Mouse (Mus musculus) MEL (cell line): ENCODE data around the gene Hspa12a. TPM values are rescaled to one million over a fixed set of nuclear protein-coding genes. Genes with fewer than 3 reads are reported as not detected.

ENCODE experiments used
- DNase-seq: peaks from one replicate; pipeline ENCODE4 v3.0.0; 2011; ENCODE audit warnings: low read depth, low spot score
- H3K27ac ChIP-seq: 2 replicates; pipeline ENCODE4 v1.5.1; 2012; ENCODE audit warnings: low read depth, mild to moderate bottlenecking, control low read depth, low read length, moderate library complexity; ENCODE audit not compliant: control insufficient read depth
- H3K27me3 ChIP-seq, 2 experiments: fragments of 150-350 bp in 1 of 2; sonication (generic) in 1 of 2; 2 replicates each; pipeline ENCODE4 v1.6.1; 2012; ENCODE audit warnings: low read length in 2 of 2, mild to moderate bottlenecking in 2 of 2, improper control_type of control experiment in 1 of 2, moderate library complexity in 1 of 2; ENCODE audit not compliant: insufficient read depth in 2 of 2, control insufficient read depth in 1 of 2
- H3K36me3 ChIP-seq, 2 experiments: 2 replicates each; pipeline ENCODE4 v1.6.1; 2012 to 2014; ENCODE audit warnings: low read length in 2 of 2, improper control_type of control experiment in 1 of 2, inconsistent platforms in 1 of 2, mild to moderate bottlenecking in 1 of 2; ENCODE audit not compliant: insufficient read depth in 2 of 2, control insufficient read depth in 1 of 2
- H3K4me1 ChIP-seq, 2 experiments: fragments of 150-350 bp in 1 of 2; sonication (generic) in 1 of 2; 2 replicates each; pipeline ENCODE4 v1.6.1; 2012; ENCODE audit warnings: low read length in 2 of 2, improper control_type of control experiment in 1 of 2, mild to moderate bottlenecking in 1 of 2; ENCODE audit not compliant: insufficient read depth in 2 of 2, control insufficient read depth in 1 of 2
- H3K4me3 ChIP-seq, 2 experiments: fragments of 150-350 bp in 1 of 2; sonication (generic) in 1 of 2; 2 replicates each; pipeline ENCODE4 v1.5.1; 2012; ENCODE audit warnings: low read depth in 2 of 2, low read length in 2 of 2, mild to moderate bottlenecking in 2 of 2, moderate library complexity in 2 of 2, control low read depth in 1 of 2, improper control_type of control experiment in 1 of 2; ENCODE audit not compliant: control insufficient read depth in 1 of 2, insufficient read depth in 1 of 2
- H3K79me2 ChIP-seq: 2 replicates; pipeline ENCODE4 v1.6.1; 2012; ENCODE audit warnings: mild to moderate bottlenecking, low read length, moderate library complexity; ENCODE audit not compliant: control insufficient read depth, poor library complexity, insufficient read depth
- H3K9ac ChIP-seq: 2 replicates; pipeline ENCODE4 v1.6.1; 2012; ENCODE audit warnings: low read depth, mild to moderate bottlenecking, control low read depth, low read length, moderate library complexity; ENCODE audit not compliant: control insufficient read depth, poor library complexity, severe bottlenecking
- H3K9me3 ChIP-seq: fragments of 150-350 bp; sonication (generic); replicated peaks from 2 replicates; pipeline ENCODE4 v1.6.1; 2012; ENCODE audit warnings: mild to moderate bottlenecking, low read length, improper control_type of control experiment, moderate library complexity; ENCODE audit not compliant: insufficient read depth
- BHLHE40 ChIP-seq: IDR thresholded peaks from 2 replicates; pipeline ENCODE4 v1.6.1; 2012; ENCODE audit warnings: low read depth, mild to moderate bottlenecking, inconsistent platforms, low read length, improper control_type of control experiment, borderline replicate concordance
- CHD2 ChIP-seq: IDR thresholded peaks from 2 replicates; pipeline ENCODE4 v1.6.1; 2011; ENCODE audit warnings: low read length, improper control_type of control experiment
- CTCF ChIP-seq, 3 experiments: IDR thresholded peaks in 2 of 3; conservative IDR thresholded peaks in 1 of 3; 2 replicates each; pipeline ENCODE4 v1.5.1; 2011 to 2012; ENCODE audit warnings: low read length in 3 of 3, low read depth in 2 of 3, mild to moderate bottlenecking in 2 of 3, improper control_type of control experiment in 1 of 3, inconsistent platforms in 1 of 3, mixed read lengths in 1 of 3, moderate library complexity in 1 of 3; ENCODE audit not compliant: control insufficient read depth in 1 of 3, insufficient read depth in 1 of 3, poor library complexity in 1 of 3, severe bottlenecking in 1 of 3
- E2F4 ChIP-seq: IDR thresholded peaks from 2 replicates; pipeline ENCODE4 v1.6.1; 2011; ENCODE audit warnings: low read depth, low read length, improper control_type of control experiment, borderline replicate concordance
- ELF1 ChIP-seq: IDR thresholded peaks from 2 replicates; pipeline ENCODE4 v1.6.1; 2014; ENCODE audit warnings: low read depth, mild to moderate bottlenecking, inconsistent platforms, low read length, improper control_type of control experiment, moderate library complexity
- EP300 ChIP-seq, 2 experiments: IDR thresholded peaks; 2 replicates each; pipeline ENCODE4 v1.6.1; 2011; ENCODE audit warnings: improper control_type of control experiment in 2 of 2, low read length in 2 of 2, low read depth in 1 of 2, mild to moderate bottlenecking in 1 of 2
- GATA1 ChIP-seq: IDR thresholded peaks from 2 replicates; pipeline ENCODE4 v1.6.1; 2011; ENCODE audit warnings: low read depth, low read length, improper control_type of control experiment
- JUND ChIP-seq: IDR thresholded peaks from 2 replicates; pipeline ENCODE4 v1.6.1; 2011; ENCODE audit warnings: low read depth, mild to moderate bottlenecking, improper control_type of control experiment, low read length
- KAT2A ChIP-seq: conservative IDR thresholded peaks from 2 replicates; pipeline ENCODE4 v1.6.1; 2012; ENCODE audit warnings: low read depth, low read length, improper control_type of control experiment, inconsistent platforms
- MAFK ChIP-seq: IDR thresholded peaks from 2 replicates; pipeline ENCODE4 v1.6.1; 2011; ENCODE audit warnings: low read depth, mild to moderate bottlenecking, low read length, improper control_type of control experiment, borderline replicate concordance
- MAZ ChIP-seq: IDR thresholded peaks from 2 replicates; pipeline ENCODE4 v1.6.1; 2012; ENCODE audit warnings: low read depth, mild to moderate bottlenecking, inconsistent platforms, low read length, improper control_type of control experiment
- MEF2A ChIP-seq: IDR thresholded peaks from 2 replicates; pipeline ENCODE4 v1.6.1; 2014; ENCODE audit warnings: low read depth, mild to moderate bottlenecking, inconsistent platforms, low read length, improper control_type of control experiment; ENCODE audit not compliant: poor library complexity, insufficient replicate concordance, severe bottlenecking; ENCODE audit errors: extremely low read depth
- MXI1 ChIP-seq: IDR thresholded peaks from 2 replicates; pipeline ENCODE4 v1.6.1; 2011; ENCODE audit warnings: mild to moderate bottlenecking, low read depth, low read length, improper control_type of control experiment
- MYB ChIP-seq: IDR thresholded peaks from 2 replicates; pipeline ENCODE4 v1.6.1; 2011; ENCODE audit warnings: mild to moderate bottlenecking, low read depth, low read length, improper control_type of control experiment
- MYC ChIP-seq: IDR thresholded peaks from 2 replicates; pipeline ENCODE4 v1.6.1; 2011; ENCODE audit warnings: low read depth, mild to moderate bottlenecking, low read length, improper control_type of control experiment, moderate library complexity
- POLR2AphosphoS5 ChIP-seq: IDR thresholded peaks from 2 replicates; pipeline ENCODE4 v1.6.1; 2012; ENCODE audit warnings: low read depth, borderline replicate concordance, mild to moderate bottlenecking, inconsistent platforms, low read length, moderate library complexity, mixed read lengths
- RAD21 ChIP-seq: IDR thresholded peaks from 2 replicates; pipeline ENCODE4 v1.6.1; 2011; ENCODE audit warnings: mild to moderate bottlenecking, low read depth, low read length, improper control_type of control experiment
- TAL1 ChIP-seq: IDR thresholded peaks from 2 replicates; pipeline ENCODE4 v1.6.1; 2012; ENCODE audit warnings: mild to moderate bottlenecking, inconsistent platforms, low read length, moderate library complexity, mixed read lengths
- TBP ChIP-seq: IDR thresholded peaks from 2 replicates; pipeline ENCODE4 v1.8.0; 2011; ENCODE audit warnings: low read depth, low read length, improper control_type of control experiment
- USF1 ChIP-seq: IDR thresholded peaks from 2 replicates; pipeline ENCODE4 v1.6.1; 2014; ENCODE audit warnings: low read depth, mild to moderate bottlenecking, inconsistent platforms, low read length, improper control_type of control experiment, moderate library complexity
- USF2 ChIP-seq, 2 experiments: IDR thresholded peaks; 2 replicates each; pipeline ENCODE4 v1.6.1; 2011 to 2012; ENCODE audit warnings: improper control_type of control experiment in 2 of 2, low read length in 2 of 2, borderline replicate concordance in 1 of 2, inconsistent platforms in 1 of 2, low read depth in 1 of 2, mild to moderate bottlenecking in 1 of 2; ENCODE audit not compliant: insufficient read depth in 1 of 2
- ZC3H11A ChIP-seq: IDR thresholded peaks from 2 replicates; pipeline ENCODE4 v1.6.1; 2012; ENCODE audit warnings: low read depth, mild to moderate bottlenecking, inconsistent platforms, low read length, improper control_type of control experiment
- ZKSCAN1 ChIP-seq: IDR thresholded peaks from 2 replicates; pipeline ENCODE4 v1.6.1; 2012; ENCODE audit warnings: low read depth, mild to moderate bottlenecking, inconsistent platforms, low read length, improper control_type of control experiment, moderate library complexity
- ZNF384 ChIP-seq: IDR thresholded peaks from 2 replicates; pipeline ENCODE4 v1.6.1; 2012; ENCODE audit warnings: low read depth, mild to moderate bottlenecking, inconsistent platforms, low read length, improper control_type of control experiment
- polyA plus RNA-seq, 2 experiments: library from polyadenylated mRNA; stranded (reverse) in 1 of 2; unstranded in 1 of 2; fragments of >175 nt in 1 of 2; fragments of >200 nt in 1 of 2; gene quantifications; 2 replicates each; pipeline versions ENCODE4 v1.2.1 to v1.2.4; 2012; ENCODE audit warnings: low replicate concordance in 2 of 2, low read depth in 1 of 2; ENCODE audit not compliant: insufficient read length in 2 of 2, insufficient read depth in 1 of 2, missing spikeins in 1 of 2
- total RNA-seq: library from RNA; depleted of rRNA; stranded (reverse); fragments of 300-350 nt; gene quantifications from 2 replicates; pipeline ENCODE4 v1.2.3, GENCODE M21; 2012

The Hspa12a gene
- total and polyA plus RNA-seq, 3 experiments, result not detected

- H3K9ac ChIP-seq, result no peak overlapping the region
- no peaks in the 10 kb centered on the region for H3K9me3 ChIP-seq
- DNase-seq, result no peak
- H3K27me3 ChIP-seq, result no peaks in the 10 kb centered on the region
- no peak for TF ChIP-seq MYB
- TF ChIP-seq CHD2, result no peak
- TF ChIP-seq MEF2A, result no peak
- TF ChIP-seq ZKSCAN1, result no peak
- TF ChIP-seq USF2 (IDR thresholded peaks at IDR 0.05; ENCODE audit: borderline replicate concordance in 1 of 2, insufficient read depth in 1 of 2, low read depth in 1 of 2, low read length in 2 of 2), result no peak
- no peaks in the 10 kb centered on the region for H3K36me3 ChIP-seq
- H3K4me3 ChIP-seq, result no peak overlapping the region
- H3K4me1 ChIP-seq, result no peaks in the 10 kb centered on the region
- H3K27ac ChIP-seq, result no peak overlapping the region
- no peaks in the 10 kb centered on the region for H3K79me2 ChIP-seq
These were observed 138.2 kb downstream of the Hspa12a start for GRCm38 (mm10) chr19:58805191-58805779.

DNA sequence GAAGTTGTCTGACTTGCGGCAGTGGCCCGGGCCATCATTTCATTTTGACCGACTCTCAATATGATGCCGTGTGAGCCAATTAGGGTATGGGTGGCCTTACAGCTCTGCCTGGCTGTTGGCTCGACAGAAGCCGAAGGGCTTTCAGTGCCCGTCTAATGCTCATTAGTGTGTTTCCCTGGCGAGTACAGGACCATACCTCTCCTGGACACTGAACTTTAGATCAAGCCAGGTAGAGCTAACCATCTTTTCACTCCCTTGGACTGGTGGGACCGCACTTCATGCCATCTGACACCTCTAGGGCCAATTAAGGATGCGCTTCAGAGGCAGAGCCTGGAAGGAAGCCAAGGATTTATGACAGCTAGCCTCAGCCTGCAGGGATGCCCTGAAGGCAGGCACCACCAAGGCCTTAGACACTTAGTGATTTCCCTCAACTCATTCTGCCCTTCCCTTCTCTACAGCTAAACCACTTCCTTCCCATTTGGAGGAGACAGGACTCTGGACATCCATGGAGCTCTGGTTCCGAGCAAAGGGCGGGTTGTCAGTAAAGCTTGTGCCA lies 148.3 kb downstream of the Hspa12a start:
- H3K79me2 ChIP-seq, result no peaks in the 10 kb centered on the region
- H3K27ac ChIP-seq, result no peak overlapping the region
- H3K27me3 ChIP-seq, result no peaks in the 10 kb centered on the region
- H3K9me3 ChIP-seq, result no peaks in the 10 kb centered on the region
- TF ChIP-seq JUND (no peak), E2F4 (no peak)
- TF ChIP-seq, all 39 proteins: peak for 0
- H3K4me3 ChIP-seq, result no peak overlapping the region
- H3K4me1 ChIP-seq, result no peaks in the 10 kb centered on the region
- no peak for DNase-seq
- H3K36me3 ChIP-seq, result no peaks in the 10 kb centered on the region
- no peak overlapping the region for H3K9ac ChIP-seq

DNA sequence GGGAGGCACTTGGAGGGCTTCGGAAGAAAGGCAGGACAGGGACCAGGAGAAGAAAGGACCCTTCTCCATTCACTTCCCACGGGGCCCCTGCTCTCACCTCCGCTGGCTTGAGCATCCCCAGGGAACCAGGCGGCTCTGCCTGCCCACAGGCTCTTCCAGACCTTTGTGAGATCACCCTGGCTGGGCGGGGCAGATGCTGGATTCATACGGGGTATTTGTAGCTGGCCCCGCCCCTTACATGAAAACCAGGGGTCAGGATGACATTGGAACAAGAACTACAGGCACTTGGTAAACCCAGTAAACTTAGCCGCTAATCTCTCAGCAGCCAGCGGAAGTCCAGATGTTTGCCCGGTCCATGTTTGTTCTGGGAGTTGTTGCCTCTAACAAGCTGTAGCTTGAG lies 149.2 kb downstream of the Hspa12a start, which contains the start of gene 1700019N19Rik:
TSS of gene 1700019N19Rik (minus strand) at position 178 of the 400 bp plus-strand sequence.
- H3K36me3 ChIP-seq, result no peaks in the 10 kb centered on the region
- no peaks in the 10 kb centered on the region for H3K4me1 ChIP-seq
- no peak for TF ChIP-seq TBP
- no peak for TF ChIP-seq KAT2A
- TF ChIP-seq CTCF (IDR thresholded peaks at IDR 0.05 in 2 of 3, conservative IDR thresholded peaks at IDR 0.05 in 1 of 3; ENCODE audit: control insufficient read depth in 1 of 3, insufficient read depth in 1 of 3, low read depth in 2 of 3, low read length in 3 of 3, poor library complexity in 1 of 3, severe bottlenecking in 1 of 3), result no peak
- TF ChIP-seq MAZ, result no peak
- no peak for TF ChIP-seq GATA1
- TF ChIP-seq USF2 (IDR thresholded peaks at IDR 0.05; ENCODE audit: borderline replicate concordance in 1 of 2, insufficient read depth in 1 of 2, low read depth in 1 of 2, low read length in 2 of 2), result no peak
- TF ChIP-seq RAD21, result no peak
- no peak for TF ChIP-seq TAL1
- TF ChIP-seq MYB, result no peak
- TF ChIP-seq MYC, result no peak
- no peak for TF ChIP-seq POLR2AphosphoS5
- TF ChIP-seq BHLHE40, result no peak
- no peak for TF ChIP-seq USF1
- TF ChIP-seq ZNF384, result no peak
- no peak for TF ChIP-seq MXI1
- no peak for TF ChIP-seq EP300 (IDR thresholded peaks at IDR 0.05; ENCODE audit: low read depth in 1 of 2, low read length in 2 of 2)
- TF ChIP-seq MAFK, result no peak
- no peak for TF ChIP-seq ZC3H11A
- TF ChIP-seq ELF1, result no peak
- no peak for TF ChIP-seq MEF2A
- H3K79me2 ChIP-seq, result no peaks in the 10 kb centered on the region
- no peak within 1 kb of the TSS for H3K27ac ChIP-seq
- no peaks in the 10 kb centered on the region for H3K9me3 ChIP-seq
- DNase-seq, result no peak
- no peak within 1 kb of the TSS for H3K9ac ChIP-seq
- no peak within 1 kb of the TSS for H3K4me3 ChIP-seq
- no peaks in the 10 kb centered on the region for H3K27me3 ChIP-seq
